Mouse (Mus musculus) bone marrow macrophage, adult 2 months (primary cell): ENCODE data around the gene Rcsd1.

Source experiments
- CTCF ChIP-seq: IDR thresholded peaks from 2 replicates; pipeline ENCODE4 v1.5.1; 2012; ENCODE audit warnings: low read depth, mild to moderate bottlenecking, low read length, moderate library complexity
- POLR2A ChIP-seq: IDR thresholded peaks from 2 replicates; pipeline ENCODE4 v1.6.1; 2012; ENCODE audit warnings: mild to moderate bottlenecking, low read depth, low read length, borderline replicate concordance

DNA sequence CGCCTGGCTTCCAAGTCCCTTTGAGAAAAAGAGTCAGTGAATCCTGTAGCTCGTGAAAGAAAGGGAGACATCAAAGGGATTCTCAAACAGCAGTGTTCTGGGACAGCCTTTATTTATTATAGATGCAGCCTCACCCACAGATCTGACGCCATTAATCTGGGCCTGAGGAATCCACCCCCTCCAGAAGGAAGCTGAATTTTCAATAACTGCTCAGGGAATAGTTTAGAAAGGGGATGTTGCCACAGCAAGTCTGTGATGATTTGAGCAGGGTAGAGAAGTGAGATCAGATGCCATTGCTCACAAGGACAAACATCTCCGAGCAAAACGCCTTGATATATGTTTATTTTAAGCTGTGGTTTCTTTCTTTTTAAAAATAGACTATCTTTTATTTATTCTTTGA is 27.9 kb upstream of the Rcsd1 start:
- TF ChIP-seq POLR2A (no peak), CTCF (no peak)
